Mouse (Mus musculus): Measurements from ENCODE around the gene Cep170. TPM values are rescaled to one million over a fixed set of nuclear protein-coding genes. Genes with fewer than 3 reads are reported as not detected.

Gene Cep170
- polyA plus RNA-seq, 1 experiment from 2014 or later: 9.4 TPM

DNA sequence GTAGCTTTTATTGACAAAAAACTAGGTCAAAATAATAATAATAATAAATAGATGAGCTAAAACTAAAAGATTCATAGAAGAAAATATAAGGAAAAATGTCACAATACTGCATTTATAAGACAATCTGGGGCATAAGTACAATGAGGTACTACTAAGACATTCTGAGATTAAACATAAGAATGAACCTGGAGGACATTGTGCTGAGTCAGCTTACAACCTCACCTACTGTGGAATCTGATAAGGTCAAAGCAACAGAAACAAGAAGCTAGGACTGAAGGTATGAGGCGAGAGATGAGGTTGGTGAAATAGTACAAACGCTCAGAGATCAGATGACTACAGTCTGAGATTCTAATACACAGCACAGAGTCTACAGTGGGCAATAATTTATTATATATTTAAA, 86.5 kb downstream of the Cep170 start:
- Histone ChIP-seq H3K9me3 (replicated peaks) (no peaks in the 10 kb centered on the region), H3K4me1 (no peaks in the 10 kb centered on the region), H3K4me3 (no peak overlapping the region), H3K4me2 (no peak overlapping the region), H3K9ac (no peak overlapping the region), H3K27me3 (replicated peaks) (no peaks in the 10 kb centered on the region), H3K36me3 (peaks cover 7% of the 10 kb centered on the region; the same call in 1 of the 2 replicates), H3K27ac (no peak overlapping the region)
- ATAC-seq: no peak
- WGBS (ENCODE audit: insufficient replicate concordance): 71% methylated on average over 2 of the region's 2 CpGs

DNA sequence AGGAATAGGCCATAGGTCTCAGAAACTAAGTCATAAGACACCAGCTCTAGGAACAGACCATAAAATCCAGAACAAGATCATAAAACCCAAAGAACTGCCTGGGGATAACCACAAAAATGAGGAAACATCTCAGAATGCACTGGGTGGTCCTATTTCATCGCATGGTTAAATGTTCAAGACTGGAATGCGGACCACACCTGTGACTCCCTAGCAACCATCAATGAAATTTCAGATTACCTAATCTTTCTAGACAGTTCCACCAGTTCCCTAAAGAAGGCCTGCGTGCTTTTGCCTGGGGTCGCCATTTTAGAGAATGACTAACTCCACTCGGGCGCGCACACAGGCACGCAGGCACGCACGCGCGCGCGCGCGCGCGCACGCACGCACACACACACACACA, 89.1 kb downstream of the Cep170 start:
- Histone ChIP-seq H3K4me2 (no peak overlapping the region), H3K27ac (no peak overlapping the region), H3K27me3 (replicated peaks) (no peaks in the 10 kb centered on the region), H3K36me3 (no peaks in the 10 kb centered on the region), H3K4me3 (no peak overlapping the region), H3K4me1 (no peaks in the 10 kb centered on the region), H3K9ac (no peak overlapping the region), H3K9me3 (replicated peaks) (no peaks in the 10 kb centered on the region)
- no peak for ATAC-seq
- WGBS (ENCODE audit: insufficient replicate concordance): 91% methylated on average over 20 of the region's 20 CpGs

DNA sequence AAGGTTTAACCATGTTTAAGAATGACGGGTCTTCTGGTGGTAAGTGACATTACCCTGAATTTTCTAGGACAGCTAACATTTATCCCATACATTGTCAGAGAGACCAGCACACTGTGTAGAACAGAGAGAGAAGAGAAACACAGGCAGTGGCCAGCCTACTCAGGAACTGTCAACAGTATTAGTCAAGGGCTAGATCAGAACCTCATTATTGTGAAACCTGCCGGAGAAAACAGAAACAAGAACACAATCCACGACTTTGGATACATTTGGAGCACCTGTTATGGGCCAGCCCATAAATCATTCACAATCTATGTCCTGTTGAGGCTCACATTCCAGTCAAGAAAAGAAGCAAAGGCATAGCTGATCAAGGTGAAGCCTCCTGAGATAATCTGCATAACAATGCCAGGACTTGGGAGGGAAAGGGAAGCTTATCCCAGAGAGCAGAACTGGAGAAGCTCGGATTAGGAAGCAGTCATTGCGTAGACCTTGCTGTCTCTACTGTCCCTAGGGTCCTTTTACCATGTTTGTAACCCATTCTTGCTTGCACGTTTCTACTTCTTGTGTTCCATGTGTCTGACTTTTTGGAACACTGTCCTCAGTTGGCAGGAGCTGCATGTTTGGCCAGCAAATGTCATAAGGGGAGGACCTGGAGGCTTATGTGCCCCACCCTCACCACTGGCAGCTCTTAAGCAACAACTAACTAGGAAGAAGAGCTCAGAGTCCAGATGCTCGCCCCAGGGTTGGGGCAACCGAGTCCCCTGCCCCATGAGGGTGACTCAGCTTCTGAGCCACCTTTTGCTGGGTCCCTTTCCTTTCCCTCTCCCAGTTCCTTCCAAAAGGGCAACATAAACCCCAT, 89.8 kb downstream of the Cep170 start:
- H3K27me3 ChIP-seq (replicated peaks): no peaks in the 10 kb centered on the region
- H3K4me2 ChIP-seq: no peak overlapping the region
- no peak overlapping the region for H3K4me3 ChIP-seq
- 59% methylated on average over 8 of the region's 8 CpGs for WGBS (ENCODE audit: insufficient replicate concordance)
- ATAC-seq: no peak
- no peaks in the 10 kb centered on the region for H3K9me3 ChIP-seq (replicated peaks)
- no peak overlapping the region for H3K9ac ChIP-seq
- H3K4me1 ChIP-seq: no peaks in the 10 kb centered on the region
- no peak overlapping the region for H3K27ac ChIP-seq
- no peaks in the 10 kb centered on the region for H3K36me3 ChIP-seq

DNA sequence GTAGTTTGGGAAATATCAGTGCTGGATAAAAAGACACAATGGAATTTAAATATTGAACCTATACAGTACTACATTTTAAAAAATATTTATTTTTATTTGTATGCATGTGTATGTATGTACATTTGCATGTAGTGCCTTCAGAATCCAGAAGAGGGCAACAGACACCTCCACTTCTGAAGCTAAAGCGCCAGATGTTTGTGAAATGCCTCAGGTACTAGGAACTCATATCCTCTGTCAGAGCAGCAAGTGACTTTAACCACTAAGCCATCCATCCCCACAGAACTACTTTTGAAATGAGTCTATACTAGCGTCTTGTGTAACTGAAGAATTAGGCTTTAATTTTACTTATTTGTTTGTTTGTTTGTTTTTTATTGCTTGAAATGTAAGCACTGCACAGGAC, 101.4 kb downstream of the Cep170 start:
- no peak for ATAC-seq
- 35% methylated on average over 2 of the region's 2 CpGs for WGBS (ENCODE audit: insufficient replicate concordance)

DNA sequence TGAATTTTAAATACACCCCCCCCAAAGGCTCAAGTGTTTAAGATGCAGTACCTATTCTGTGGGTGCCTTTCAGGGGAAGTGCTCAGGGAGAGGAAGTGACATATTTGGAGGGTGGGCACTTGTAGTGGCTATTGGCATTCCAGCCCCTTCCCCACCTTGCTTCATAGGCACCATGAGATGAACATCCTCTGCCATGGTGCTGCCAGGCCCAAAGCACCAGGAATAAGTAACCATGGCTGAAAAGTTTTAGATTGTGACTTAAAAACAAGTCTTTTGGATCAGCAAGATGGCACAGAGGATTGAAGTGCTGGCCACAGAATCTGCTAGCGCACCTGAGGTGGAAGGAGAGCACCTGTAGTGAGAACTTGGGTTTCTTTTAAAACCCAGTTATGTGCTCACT, 113.6 kb downstream of the Cep170 start:
- WGBS (ENCODE audit: insufficient replicate concordance): 79% methylated on average over 1 of the region's 1 CpGs
- H3K9me3 ChIP-seq (replicated peaks): no peaks in the 10 kb centered on the region
- no peak overlapping the region for H3K9ac ChIP-seq
- H3K27me3 ChIP-seq (replicated peaks): no peaks in the 10 kb centered on the region
- ATAC-seq: no peak
- H3K4me3 ChIP-seq: no peak overlapping the region
- no peaks in the 10 kb centered on the region for H3K4me1 ChIP-seq
- no peaks in the 10 kb centered on the region for H3K36me3 ChIP-seq
- no peak overlapping the region for H3K27ac ChIP-seq
- no peak overlapping the region for H3K4me2 ChIP-seq

More for the DNA sequence above, 101.4 kb downstream of the Cep170 start:
- H3K27me3 ChIP-seq (replicated peaks): no peaks in the 10 kb centered on the region
- no peak overlapping the region for H3K4me2 ChIP-seq
- no peaks in the 10 kb centered on the region for H3K9me3 ChIP-seq (replicated peaks)
- H3K4me1 ChIP-seq: no peaks in the 10 kb centered on the region
- H3K9ac ChIP-seq: no peak overlapping the region
- no peak overlapping the region for H3K27ac ChIP-seq
- H3K36me3 ChIP-seq: no peaks in the 10 kb centered on the region
- no peak overlapping the region for H3K4me3 ChIP-seq

DNA sequence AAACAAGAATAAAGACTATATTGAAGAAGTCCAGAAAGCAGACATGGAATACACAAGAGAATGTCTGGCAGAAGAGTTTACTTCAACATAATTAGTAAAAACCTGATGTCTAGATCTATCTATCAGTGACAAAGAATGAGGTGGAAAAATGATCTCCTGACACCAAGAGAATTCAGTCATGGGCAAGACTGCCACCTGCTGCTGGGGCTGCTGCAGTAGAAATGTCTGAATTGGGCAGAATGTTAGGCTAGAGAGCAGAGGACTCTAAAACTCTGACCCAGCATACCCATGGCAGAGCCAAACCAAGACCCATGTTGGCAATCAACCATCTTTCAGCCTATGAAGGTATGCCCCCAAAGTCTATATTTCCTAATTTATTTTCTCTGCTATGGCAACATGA, 114.1 kb downstream of the Cep170 start:
- H3K4me3 ChIP-seq: no peak overlapping the region
- H3K27ac ChIP-seq: no peak overlapping the region
- H3K36me3 ChIP-seq: no peaks in the 10 kb centered on the region
- no peak for ATAC-seq
- H3K27me3 ChIP-seq (replicated peaks): no peaks in the 10 kb centered on the region
- H3K9me3 ChIP-seq (replicated peaks): no peaks in the 10 kb centered on the region
- no peak overlapping the region for H3K9ac ChIP-seq
- H3K4me2 ChIP-seq: no peak overlapping the region
- no peaks in the 10 kb centered on the region for H3K4me1 ChIP-seq

DNA sequence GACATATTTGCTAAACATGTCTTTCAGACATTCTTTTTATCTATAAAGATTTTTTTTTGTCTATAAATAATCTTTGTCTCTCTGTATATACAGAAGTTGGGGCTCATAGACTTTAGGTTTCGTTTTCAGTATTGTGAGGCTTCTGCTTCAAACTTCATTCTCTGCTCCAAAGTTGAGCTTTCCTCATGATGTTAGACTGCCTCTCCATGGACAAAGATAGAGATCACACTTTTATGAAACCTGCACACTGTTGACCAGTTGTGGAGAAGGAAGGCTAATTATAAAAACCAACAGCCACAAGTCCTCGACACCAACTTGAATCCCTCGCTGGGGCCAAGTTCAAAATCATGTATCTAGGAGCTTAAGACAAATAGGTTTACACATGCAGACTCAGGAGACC, 115.2 kb downstream of the Cep170 start:
- Histone ChIP-seq H3K4me1 (no peaks in the 10 kb centered on the region), H3K27me3 (replicated peaks) (no peaks in the 10 kb centered on the region), H3K4me2 (no peak overlapping the region), H3K4me3 (no peak overlapping the region), H3K36me3 (no peaks in the 10 kb centered on the region), H3K9ac (no peak overlapping the region), H3K27ac (no peak overlapping the region), H3K9me3 (replicated peaks) (no peaks in the 10 kb centered on the region)
- no peak for ATAC-seq
- WGBS (ENCODE audit: insufficient replicate concordance): 61% methylated on average over 3 of the region's 3 CpGs

DNA sequence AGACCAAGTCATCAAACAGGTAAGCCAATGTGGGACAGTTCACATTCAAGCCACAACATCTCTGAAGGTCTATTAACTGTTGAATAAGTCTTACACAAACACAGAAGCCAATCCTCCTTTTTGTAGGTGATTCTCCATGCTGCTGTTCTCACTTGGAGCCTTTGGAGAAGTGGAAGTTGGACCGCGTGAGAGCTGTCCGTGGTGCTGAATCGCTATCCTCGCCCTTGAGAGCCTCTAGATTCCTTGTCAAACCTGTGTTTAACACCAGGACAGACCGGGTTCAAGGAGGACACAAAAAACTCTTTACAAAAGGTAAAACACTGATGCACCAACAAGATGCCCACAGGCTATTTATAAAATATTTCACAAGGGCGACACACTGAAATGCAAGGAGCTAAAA, 116.8 kb downstream of the Cep170 start:
- ATAC-seq: no peak
- Histone ChIP-seq H3K4me1 (no peaks in the 10 kb centered on the region), H3K4me3 (no peak overlapping the region), H3K9ac (no peak overlapping the region), H3K4me2 (no peak overlapping the region), H3K27ac (no peak overlapping the region), H3K9me3 (replicated peaks) (no peaks in the 10 kb centered on the region), H3K36me3 (no peaks in the 10 kb centered on the region), H3K27me3 (replicated peaks) (no peaks in the 10 kb centered on the region)
- WGBS (ENCODE audit: insufficient replicate concordance): 13% methylated on average over 7 of the region's 7 CpGs

DNA sequence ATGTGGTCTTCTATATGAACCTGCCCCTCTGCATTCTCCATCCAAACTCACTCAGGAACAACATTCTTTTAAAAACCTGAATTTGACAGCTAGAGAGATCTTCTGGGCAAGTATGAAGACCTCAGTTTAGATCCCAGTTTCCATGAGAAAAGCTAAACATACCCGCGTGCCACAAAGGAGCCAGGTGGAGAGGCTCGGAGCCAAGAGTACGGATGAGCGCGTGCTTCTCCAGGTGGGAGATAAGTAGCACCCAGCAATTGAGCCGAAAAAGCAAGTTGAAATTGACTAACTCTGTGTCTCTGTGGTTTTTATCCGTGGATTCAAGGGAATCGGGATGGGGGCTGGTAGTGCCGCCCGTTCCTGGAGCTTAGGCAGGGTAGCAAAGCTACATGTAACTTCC, 122.8 kb downstream of the Cep170 start:
- H3K4me1 ChIP-seq: no peaks in the 10 kb centered on the region
- H3K27ac ChIP-seq: no peak overlapping the region
- ATAC-seq: no peak
- no peak overlapping the region for H3K9ac ChIP-seq
- no peaks in the 10 kb centered on the region for H3K36me3 ChIP-seq
- no peaks in the 10 kb centered on the region for H3K9me3 ChIP-seq (replicated peaks)
- H3K4me3 ChIP-seq: no peak overlapping the region
- H3K4me2 ChIP-seq: no peak overlapping the region
- H3K27me3 ChIP-seq (replicated peaks): no peaks in the 10 kb centered on the region
- WGBS (ENCODE audit: insufficient replicate concordance): 84% methylated on average over 11 of the region's 11 CpGs

DNA sequence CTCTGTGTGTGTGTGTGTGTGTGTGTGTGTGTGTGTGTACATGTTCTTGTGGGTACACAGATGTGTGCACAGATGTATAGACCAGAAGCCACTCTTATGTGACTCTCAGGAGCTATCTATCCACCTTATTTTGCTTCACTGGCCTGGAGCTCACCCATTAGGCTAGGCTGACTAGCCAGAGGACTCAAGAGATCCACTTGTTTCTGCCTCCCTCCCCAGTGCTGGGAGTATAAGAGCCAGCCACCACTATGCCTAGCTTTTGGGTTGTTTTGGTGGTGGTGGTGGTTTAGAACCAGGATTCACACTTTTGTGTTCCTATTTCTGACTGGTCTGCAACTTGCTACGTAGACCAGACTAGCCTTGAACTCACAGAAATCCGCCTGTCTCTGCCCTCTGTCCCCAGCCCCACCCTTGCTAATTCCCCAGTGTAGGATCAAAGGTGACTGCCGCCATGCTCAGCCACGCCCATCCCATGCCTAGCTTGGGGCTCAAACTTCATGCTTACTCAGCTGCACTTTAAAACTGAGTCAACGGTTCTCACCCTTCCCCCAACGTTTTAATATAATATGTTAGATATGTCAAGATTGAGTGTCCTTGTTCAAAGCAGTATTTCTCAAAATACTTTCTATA, 125.5 kb downstream of the Cep170 start:
- Histone ChIP-seq H3K9me3 (replicated peaks) (no peaks in the 10 kb centered on the region), H3K27ac (no peak overlapping the region), H3K27me3 (replicated peaks) (no peaks in the 10 kb centered on the region), H3K9ac (no peak overlapping the region), H3K4me2 (no peak overlapping the region), H3K4me3 (no peak overlapping the region), H3K4me1 (no peaks in the 10 kb centered on the region), H3K36me3 (no peaks in the 10 kb centered on the region)
- no peak for ATAC-seq
- WGBS (ENCODE audit: insufficient replicate concordance): 68% methylated on average over 6 of the region's 6 CpGs

Measured in liver, embryonic 12.5 days (tissue).